Mouse (Mus musculus) brain, embryonic 14.5 days (tissue): ENCODE measurements at regions not wholly inside any gene's neighbourhood (a gene's known extent, or its start where the extent isn't known, plus 50 kb on each side); places are given as distances from the start of the nearest gene placed in this dataset.

Experiments used
- CTCF ChIP-seq: fragments of 200-500 bp; IDR thresholded peaks from 2 replicates; pipeline ENCODE4 v1.5.1; 2012; ENCODE audit warnings: inconsistent platforms, mild to moderate bottlenecking, moderate library complexity, borderline replicate concordance; ENCODE audit not compliant: insufficient read depth, insufficient read length; ENCODE audit errors: extremely low read depth
- POLR2A ChIP-seq: fragments of 200-500 bp; IDR thresholded peaks from 2 replicates; pipeline ENCODE4 v1.6.1; 2012; ENCODE audit warnings: mild to moderate bottlenecking, inconsistent platforms, borderline replicate concordance; ENCODE audit not compliant: poor library complexity, insufficient read depth, insufficient read length, severe bottlenecking; ENCODE audit errors: extremely low read depth

DNA sequence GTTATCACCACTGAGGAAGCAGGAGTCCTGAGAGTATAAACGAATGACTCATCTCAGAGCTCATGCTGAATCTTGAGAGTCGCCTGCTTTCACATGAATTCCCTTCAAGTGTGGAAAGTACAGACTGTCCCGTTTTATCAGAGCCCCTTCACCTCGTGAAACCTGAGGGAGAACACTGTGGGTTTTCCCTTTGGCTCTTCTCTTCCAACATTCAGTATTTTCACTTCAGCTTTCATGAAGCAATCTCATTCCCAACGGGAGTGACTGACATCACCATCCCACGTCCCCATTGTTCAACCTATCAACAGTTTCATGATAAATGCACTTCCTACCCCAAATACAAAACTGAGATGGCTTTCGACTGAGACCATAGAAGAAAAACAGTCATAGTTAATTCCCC, 2521.3 kb upstream of the Gm7489 start:
- no peak for TF ChIP-seq CTCF
- no peak for TF ChIP-seq POLR2A
